Mouse (Mus musculus) spleen, postnatal 4 days (tissue): Measurements from ENCODE around the gene Hba-a1.
A peak's percentile ranks its signal among the peaks of the same experiment; 100 is the strongest.
"Not testable (repeated sequence)": the region's sequence is repeated elsewhere in the genome, so short reads cannot be mapped to it uniquely, and the experiment has no call there.

Source experiments
- DNase-seq, 2 experiments: peaks; one replicate each; pipeline ENCODE4 v3.0.0; 2022; ENCODE audit warnings: low spot score in 2 of 2

The Hba-a1 gene

DNA sequence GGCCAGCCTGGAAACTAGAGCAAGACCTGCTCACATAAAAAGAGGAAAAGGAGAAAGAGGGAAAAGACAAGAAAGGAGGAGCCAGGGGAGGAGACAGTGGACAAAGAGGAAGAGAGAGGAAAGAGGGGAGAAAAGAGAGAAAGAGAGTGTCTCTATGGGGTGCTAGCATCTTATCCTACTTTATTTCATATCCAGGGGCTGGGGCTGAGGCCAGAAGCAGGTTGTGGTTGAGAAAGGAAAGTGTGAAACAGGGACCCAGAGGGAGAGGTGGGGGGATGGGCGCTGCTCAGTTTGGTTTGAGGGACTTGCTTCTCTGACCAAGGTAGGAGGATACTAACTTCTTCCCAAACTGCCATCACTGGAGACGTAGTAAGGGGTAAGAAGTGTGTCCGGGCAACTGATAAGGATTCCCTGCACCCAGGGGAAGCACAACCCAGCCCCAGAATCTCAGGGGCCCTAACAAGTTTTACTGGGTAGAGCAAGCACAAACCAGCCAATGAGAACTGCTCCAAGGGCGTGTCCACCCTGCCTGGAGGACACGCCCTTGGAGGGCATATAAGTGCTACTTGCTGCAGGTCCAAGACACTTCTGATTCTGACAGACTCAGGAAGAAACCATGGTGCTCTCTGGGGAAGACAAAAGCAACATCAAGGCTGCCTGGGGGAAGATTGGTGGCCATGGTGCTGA is at the start of gene Hba-a1:
Gene Hba-a1, plus strand, starts transcription at position 421 of the 687 bp plus-strand sequence.
- DNase-seq, result not testable (repeated sequence)

DNA sequence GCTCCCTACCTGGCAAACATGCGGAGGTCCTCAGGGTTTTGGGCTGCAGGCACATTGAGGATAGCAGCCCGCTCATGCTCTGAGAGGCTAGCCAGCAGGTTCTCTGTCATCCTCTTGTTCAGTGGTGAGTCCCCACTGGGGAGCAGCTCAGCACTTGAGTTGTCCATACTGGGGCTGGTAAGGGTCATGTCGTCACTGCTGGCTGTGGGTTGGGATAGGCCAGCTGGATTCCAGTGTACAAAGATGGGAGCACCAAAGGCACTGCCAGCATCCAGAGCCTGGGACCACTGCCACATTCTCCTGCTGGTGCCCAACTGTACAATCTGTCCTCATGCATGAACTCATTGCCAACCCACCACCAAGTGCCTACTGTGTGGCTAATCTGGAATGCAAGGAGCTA is 49.4 kb upstream of the Hba-a1 start:
- DNase-seq, result no peak

- no peak for DNase-seq
These were observed 48.4 kb upstream of the Hba-a1 start for GRCm38 (mm10) chr11:32234816-32235485.

DNA sequence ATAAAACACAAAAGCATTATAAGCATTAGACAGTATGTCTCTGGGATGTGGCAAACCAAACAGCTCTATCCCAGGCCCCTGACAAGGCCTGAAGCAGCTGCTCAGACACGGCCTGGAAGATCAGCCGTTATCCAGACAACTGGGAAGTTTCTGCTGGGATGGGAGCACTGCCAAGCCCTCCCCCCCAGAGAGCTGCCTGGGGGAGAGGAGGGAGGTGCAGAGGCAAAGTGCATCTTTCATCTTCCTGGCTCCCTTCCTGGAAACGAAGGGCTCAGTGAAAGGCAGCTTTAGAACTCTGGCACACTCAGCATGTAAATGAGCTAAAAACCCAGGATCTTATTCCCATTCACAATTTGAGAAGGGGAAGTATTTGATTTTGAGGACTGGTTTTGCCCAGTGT is 47.7 kb upstream of the Hba-a1 start:
- peak in 1 of 2 experiments; percentile 24 for DNase-seq

GRCm38 (mm10) chr11:32236132-32236531 is 47.2 kb upstream of the Hba-a1 start:
- no peak for DNase-seq

DNA sequence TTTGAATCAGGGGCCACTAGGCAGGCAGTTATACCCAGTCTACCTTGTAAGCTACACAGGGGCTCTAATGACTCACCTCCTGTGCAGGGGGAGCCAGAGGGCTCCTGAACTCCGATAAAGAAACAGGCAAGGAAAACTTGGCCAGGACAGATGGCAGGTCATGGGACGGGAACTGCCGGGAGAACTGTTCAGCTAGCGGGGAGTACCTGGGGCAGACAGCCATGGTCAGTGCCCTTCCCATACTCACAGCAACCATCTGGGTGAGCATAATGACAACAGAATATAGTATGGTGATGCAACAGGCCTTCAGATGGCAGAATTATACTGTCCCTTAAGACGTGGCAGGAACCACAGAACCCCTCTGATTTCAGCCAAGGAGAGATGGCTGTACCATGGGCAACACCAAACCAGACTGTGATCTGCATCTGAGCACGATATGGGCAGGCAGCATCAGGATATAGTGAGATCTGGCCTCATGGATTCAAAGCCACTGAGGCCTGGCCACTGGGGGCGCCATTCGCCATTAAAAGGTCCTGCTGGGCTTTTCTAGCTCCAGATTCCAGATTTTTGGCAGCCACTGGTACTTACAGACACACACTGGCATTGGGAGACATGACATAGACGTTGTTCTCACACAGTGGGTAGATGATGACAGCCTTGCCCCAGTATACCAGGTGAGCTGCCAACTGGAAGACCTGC is 46.5 kb upstream of the Hba-a1 start:
- peak; percentile 69 to 87 for DNase-seq

- DNase-seq, result no peak
These were observed 45.9 kb upstream of the Hba-a1 start for GRCm38 (mm10) chr11:32237411-32237795.

- peak; percentile 83 to 92 for DNase-seq
These were observed 45.0 kb upstream of the Hba-a1 start for GRCm38 (mm10) chr11:32238093-32238860.

GRCm38 (mm10) chr11:32241391-32241790 is 41.9 kb upstream of the Hba-a1 start:
- DNase-seq, result no peak

DNA sequence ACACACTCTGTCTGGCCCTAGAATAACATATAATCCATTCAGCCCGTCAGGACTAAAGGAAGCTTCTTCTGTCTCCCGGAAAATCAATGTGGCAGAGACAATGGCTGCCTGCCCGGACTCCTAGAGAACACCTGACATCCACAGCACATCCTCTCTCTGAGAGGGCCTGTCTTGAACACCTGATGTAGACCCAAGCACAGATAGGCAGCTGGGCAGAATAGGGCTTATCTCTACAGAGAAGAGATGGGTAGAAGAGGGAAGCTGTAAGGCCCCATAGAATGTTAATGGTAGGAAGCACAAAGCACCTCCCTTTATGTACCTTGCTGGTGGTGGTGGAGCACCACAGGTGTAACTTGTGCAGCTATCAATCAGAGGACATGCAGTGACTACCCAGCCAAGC is 41.1 kb upstream of the Hba-a1 start:
- DNase-seq, result no peak

GRCm38 (mm10) chr11:32243205-32243955 is 39.9 kb upstream of the Hba-a1 start:
- DNase-seq, result no peak

DNA sequence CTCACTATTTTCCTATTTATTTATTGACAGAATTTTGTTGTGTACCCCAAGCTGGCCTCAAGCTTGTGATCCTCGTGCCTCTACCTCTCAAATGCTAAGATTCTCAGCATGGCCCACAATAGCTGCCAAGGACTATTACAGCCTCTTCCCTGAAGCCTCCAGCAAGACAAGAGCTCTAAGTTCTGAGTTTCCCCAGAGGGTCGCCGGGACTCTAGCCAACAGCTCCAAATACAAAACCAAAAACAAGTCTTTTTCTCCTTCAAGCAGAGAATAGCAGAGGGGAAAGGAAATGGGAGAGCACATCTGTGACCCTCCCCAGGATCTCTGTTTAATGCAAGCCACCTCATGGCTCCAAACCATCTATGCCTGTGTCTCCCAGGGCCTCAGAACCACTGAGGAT is 39.2 kb upstream of the Hba-a1 start:
- DNase-seq, result no peak

DNA sequence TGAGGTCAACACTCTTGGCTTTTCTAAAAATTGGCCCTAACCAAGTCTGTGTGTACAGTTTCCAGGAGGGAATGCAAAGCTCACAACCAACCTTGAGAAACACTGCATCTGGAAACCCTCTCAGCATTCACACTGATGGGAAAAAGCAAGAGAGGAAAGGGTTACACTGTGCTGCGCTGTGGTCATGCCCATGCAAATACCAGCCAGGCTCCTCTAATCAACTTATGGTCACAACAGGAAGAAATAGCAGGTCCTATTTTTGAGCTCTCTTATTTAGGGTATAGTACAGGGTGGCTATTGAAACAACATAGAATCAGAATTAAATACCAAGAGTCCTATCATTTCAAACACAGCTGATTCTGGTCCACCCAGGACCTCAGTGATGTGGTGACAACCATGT is 38.7 kb upstream of the Hba-a1 start:
- DNase-seq, result no peak

- DNase-seq, result peak; percentile 83 to 84
These were observed 37.7 kb upstream of the Hba-a1 start for GRCm38 (mm10) chr11:32245614-32246013.

- peak; percentile 71 to 77 for DNase-seq
These were observed 36.2 kb upstream of the Hba-a1 start for GRCm38 (mm10) chr11:32247068-32247467.

GRCm38 (mm10) chr11:32248350-32248749 is 35.0 kb upstream of the Hba-a1 start:
- DNase-seq, result no peak

- DNase-seq, result peak; percentile 77 to 81
These were observed 32.2 kb upstream of the Hba-a1 start for GRCm38 (mm10) chr11:32250880-32251763.

- no peak for DNase-seq
These were observed 30.2 kb upstream of the Hba-a1 start for GRCm38 (mm10) chr11:32253121-32253520.

DNA sequence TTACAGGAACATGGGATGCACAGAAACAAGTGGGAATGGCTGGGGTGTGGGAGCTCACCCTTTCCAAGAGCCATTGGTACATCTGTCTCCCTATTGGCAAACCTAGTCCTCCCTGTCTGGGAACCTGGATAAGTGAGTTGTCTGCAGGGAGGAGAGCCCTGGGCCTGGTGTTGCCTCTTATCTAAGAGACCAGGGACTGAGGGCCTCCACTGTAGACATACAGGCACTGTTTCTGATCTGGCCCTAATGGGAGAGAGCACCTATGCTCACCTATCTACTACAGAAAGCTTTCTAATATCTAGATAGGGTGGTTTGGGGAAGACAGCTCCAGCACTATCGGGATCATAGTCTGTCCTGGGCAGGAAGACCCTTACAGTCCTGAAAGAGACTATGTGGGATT is 27.2 kb upstream of the Hba-a1 start:
- peak in 1 of 2 experiments; percentile 74 for DNase-seq

- peak in 1 of 2 experiments; percentile 71 for DNase-seq
These were observed 26.7 kb upstream of the Hba-a1 start for GRCm38 (mm10) chr11:32256566-32256965.
